Mouse (Mus musculus): ENCODE measurements around the gene Gpx1.

The Gpx1 gene

GRCm38 (mm10) chr9:108339886-108340257 lies 1.2 kb downstream of the Gpx1 start:
- DNase-seq (ENCODE audit: low spot score in 2 of 2): peak in 1 of 2 experiments; percentile 38

DNA sequence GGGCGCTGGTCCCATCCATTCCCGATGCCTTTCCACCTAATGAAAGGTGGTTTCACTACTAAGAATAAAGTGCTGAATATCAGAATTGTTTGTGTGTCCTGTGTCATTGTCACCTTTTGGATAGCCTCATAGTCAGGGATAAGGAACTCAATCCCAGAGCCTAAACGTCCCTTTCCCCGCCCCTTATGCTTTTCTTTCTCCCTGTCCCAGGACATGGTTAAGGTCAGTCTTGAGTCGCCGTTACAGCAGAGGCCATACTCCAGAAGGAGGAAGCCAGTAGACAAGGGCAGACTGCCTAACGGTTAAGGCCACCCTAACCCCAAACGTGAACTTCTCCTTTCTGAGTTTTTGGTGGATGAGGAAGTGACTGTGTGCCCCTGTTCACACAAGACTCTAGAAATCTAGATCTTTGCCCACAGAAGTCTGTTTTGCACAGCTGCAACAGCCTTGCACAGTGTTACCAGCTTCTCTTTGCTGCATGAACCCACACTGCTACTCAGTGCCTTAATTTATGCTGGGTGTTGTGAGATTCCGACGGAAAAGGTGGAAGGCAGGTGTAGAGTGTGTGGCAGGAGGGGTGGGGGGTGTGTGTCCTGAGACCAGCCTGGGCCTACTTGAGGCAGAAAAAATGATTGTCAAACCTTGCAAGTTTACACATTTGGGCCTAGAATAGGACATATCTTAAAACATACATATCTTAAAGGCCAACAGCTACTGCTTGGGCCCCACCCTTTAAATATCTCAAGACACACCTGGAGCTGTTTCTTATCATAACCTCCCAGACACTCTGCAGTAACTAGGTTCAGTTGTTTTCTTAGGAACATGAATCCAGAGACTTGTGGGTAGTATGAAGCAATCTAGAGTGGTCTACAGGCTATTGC lies 1.8 kb downstream of the Gpx1 start:
- no peak for DNase-seq (ENCODE audit: low spot score in 2 of 2)

DNA sequence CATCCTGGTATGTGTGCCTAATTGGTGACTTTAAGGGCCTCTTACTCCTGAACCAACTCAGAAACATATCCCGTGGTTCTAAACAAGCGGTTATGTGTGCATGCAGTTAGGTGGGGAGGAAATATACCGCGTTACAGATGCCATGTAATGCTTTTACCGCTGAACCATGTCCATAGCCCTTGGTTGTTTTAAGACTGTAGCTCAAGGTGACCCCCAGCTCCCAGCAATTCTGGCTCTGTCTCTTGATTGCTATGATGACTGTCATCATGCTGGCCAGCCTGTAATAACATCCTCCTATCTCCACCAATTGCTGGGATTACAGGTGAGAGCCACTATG lies 2.4 kb downstream of the Gpx1 start:
- DNase-seq (ENCODE audit: low spot score in 2 of 2): no peak

- no peak for DNase-seq (ENCODE audit: low spot score in 2 of 2)
These were observed 3.1 kb downstream of the Gpx1 start for GRCm38 (mm10) chr9:108341801-108342200.

- DNase-seq (ENCODE audit: low spot score in 2 of 2): no peak
These were observed 3.7 kb downstream of the Gpx1 start for GRCm38 (mm10) chr9:108342301-108342831.

GRCm38 (mm10) chr9:108343331-108343730 lies 4.6 kb downstream of the Gpx1 start:
- DNase-seq (ENCODE audit: low spot score in 2 of 2): no peak

DNA sequence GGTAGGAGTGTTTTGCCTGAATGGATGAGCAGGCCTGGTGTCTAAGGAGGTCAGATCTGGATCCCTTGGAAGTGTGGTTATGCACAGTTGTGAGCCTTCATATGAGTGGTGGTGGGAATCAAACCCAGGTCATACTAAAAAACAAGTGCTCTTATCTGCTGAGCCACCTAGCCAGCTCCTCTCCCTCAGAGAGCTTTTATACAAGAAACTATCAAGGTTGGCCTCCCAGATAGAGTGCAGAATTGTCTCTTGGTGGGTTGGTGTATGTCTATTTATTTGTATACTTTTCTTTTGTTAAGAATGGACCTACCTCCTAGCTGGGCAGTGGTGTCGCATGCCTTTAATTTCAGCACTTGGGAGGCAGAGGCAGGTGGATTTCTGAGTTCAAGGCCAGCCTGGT lies 5.1 kb downstream of the Gpx1 start:
- DNase-seq (ENCODE audit: low spot score in 2 of 2): no peak

GRCm38 (mm10) chr9:108344471-108344870 lies 5.8 kb downstream of the Gpx1 start:
- DNase-seq (ENCODE audit: low spot score in 2 of 2): no peak

DNA sequence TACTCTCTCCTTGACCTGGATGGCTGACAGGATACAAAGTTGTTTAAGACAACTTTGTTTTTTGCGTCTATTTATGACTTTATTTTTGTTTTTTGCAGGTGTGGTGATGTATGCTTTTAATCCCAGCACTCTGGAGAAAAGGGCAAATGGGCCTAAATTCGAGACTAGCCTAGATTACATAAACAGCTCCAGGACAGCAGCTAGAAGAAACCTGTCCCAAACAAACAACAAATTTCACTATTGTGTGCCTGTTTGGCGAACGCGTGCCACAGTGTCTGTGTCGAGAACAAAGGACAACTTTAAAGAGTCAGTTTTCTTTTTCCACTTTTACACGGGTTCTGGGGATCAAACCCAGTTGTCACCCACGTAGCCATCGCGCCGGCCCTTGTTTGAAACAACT lies 8.3 kb downstream of the Gpx1 start:
- DNase-seq (ENCODE audit: low spot score in 2 of 2): peak in 1 of 2 experiments; percentile 30

- peak; percentile 83 to 86 for DNase-seq (ENCODE audit: low spot score in 2 of 2)
These were observed 9.0 kb downstream of the Gpx1 start, which contains the start of gene Usp4 for GRCm38 (mm10) chr9:108347540-108348289. Gene Usp4 (plus strand): TSS chr9:108347853.

DNA sequence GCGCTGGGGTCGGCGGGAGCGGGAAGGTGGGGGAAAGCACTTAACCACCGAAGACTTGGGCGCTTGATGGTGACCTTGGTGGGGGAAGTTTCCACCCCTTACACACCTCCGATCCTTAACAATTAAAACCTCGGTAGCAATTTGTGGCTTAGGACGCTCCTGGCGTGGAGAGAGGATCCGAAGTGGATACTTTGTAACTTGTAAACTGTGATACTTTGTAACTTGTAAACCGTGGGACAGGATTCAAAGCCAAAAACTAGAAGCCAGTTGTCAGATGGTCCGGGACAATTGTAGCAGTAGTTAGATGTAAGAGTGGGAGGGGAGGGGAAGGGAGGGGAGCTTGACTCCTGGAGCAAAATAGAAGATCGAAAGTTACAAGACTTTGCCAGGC lies 9.6 kb downstream of the Gpx1 start:
- DNase-seq (ENCODE audit: low spot score in 2 of 2): no peak

DNA sequence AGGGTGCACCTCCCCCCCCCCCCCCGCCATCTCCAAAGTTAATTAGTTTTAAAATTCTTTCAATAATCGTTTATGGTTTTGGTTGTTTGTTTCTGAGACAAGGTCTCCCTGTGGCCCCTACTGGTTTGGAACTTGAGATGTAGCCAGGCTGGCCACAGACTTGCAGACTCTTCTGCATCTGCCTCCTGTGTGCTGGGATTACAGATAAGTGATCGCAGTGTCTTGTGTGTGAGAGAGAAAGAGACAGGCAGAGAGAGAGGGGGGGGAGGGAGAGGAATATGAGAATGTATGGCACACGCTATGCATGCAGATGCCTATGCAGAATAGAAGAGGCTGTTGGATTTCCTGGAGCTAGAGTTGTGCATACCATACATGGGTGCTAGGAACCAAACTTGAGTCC lies 11.0 kb downstream of the Gpx1 start:
- DNase-seq (ENCODE audit: low spot score in 2 of 2): no peak

GRCm38 (mm10) chr9:108378234-108378633 lies 39.5 kb downstream of the Gpx1 start:
- no peak for DNase-seq (ENCODE audit: low spot score in 2 of 2)

- DNase-seq (ENCODE audit: low spot score in 2 of 2): no peak
These were observed 40.0 kb downstream of the Gpx1 start for GRCm38 (mm10) chr9:108378736-108379135.

DNA sequence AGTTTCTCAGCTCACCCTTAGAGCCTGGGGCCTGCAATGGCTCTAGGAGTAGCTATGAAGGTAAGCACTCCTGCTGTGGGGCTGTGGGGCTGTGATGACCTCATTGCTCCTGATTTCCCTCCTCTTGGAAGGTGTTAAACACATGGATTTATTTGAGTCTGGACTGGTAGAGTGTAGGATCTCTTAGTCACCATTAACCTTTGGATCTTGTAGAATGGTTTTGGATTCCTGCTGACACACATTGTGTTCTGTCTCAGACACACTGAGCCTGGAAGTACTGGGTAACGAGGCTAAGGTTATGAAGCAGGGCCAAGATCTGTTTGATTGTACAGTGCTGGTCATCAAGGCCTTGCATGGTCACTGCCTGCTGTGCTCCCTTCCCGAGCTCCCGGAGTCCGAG lies 40.6 kb downstream of the Gpx1 start:
- DNase-seq (ENCODE audit: low spot score in 2 of 2): no peak

DNA sequence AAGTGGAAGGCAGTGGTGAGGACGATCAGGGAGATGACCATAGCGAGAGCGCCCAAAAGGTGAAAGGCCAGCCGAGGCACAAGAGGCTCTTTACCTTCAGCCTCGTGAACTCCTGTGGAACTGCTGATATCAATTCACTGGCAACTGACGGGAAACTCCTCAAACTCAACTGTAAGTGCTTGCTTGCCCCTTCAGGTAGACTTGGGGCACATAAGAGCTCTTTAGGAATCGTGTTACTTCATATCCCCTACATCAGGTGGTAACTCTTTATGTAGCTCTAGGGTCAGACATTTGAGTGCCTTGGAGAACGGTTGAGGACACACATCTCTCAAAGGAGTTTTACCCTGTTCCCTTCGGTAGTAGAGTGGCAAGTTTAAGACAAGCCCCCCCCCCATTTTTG lies 42.7 kb downstream of the Gpx1 start:
- DNase-seq (ENCODE audit: low spot score in 2 of 2): no peak

DNA sequence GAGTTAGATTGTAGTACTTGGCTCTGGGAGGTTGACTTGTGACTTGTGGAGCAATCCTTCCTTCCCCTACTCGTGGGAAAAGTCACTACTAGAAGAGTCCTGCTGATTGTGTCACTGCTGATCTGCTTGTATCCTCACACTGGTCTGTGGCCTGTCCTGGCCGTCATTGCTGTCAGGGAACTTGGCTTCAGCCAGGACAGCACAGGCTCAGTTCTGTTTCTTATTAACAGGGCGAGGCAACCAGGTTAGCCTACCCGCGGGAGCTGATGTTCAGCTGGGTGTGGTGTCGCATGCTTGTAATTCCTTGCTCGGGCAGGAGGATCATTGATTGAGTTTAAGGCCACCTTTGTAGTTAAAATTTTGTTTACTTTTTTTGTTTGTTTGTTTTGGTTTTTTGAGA lies 46.3 kb downstream of the Gpx1 start:
- DNase-seq (ENCODE audit: low spot score in 2 of 2): no peak

DNA sequence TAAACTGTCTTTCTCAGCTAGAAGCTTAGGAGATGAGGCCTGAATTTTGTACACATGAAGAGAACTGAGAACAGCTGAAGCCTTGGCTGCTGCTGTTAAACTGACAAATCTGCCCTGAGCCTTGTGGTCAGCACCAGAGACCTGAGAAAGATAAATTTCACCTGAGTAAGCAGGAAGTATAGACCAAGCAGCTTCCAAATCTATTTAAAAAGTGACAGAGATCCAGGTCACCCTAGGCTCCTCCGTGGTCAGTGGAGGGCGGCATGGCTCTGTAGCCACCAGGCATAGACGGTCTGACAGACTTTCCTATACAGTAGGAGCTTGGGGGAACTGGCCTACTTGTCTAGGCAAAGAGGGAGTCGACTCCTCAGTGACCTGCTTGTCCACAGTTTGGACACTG lies 48.1 kb downstream of the Gpx1 start:
- no peak for DNase-seq (ENCODE audit: low spot score in 2 of 2)

DNA sequence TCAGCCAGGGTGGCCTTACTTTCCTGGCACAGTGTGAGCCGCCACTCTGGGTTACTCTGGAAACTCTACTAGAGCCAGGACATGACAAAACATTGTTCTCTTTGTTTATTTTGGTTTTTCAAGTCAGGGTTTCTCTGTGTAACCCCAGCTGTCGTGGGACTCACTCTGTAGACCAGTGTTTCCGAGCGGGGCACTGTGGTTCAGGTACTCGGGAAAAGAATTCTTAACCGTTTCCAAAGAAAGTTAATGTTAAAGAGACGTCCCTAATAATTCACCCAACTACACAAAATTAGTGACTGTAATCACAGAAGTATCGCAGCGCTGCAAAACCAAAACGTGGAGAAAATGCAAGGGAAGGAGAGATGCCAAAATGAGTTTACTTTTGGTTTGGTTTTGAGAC lies 49.9 kb downstream of the Gpx1 start:
- no peak for DNase-seq (ENCODE audit: low spot score in 2 of 2)

- DNase-seq (ENCODE audit: low spot score in 2 of 2): no peak
These were observed 50.5 kb downstream of the Gpx1 start for GRCm38 (mm10) chr9:108389220-108389619.
